Mouse (Mus musculus): ENCODE data around the gene Gm20388.

- TF ChIP-seq GATA1 (IDR thresholded peaks at IDR 0.05; ENCODE audit: low read length) (no peak), TAL1 (IDR thresholded peaks at IDR 0.05; ENCODE audit: low read length) (no peak)
These were observed 1435.5 kb downstream of the Gm20388 start for GRCm38 (mm10) chr8:121346175-121346574.

Data from erythroblast, embryonic 14.5 days (primary cell).